Mouse (Mus musculus): ENCODE results near the gene Wfdc1. TPM values are rescaled to one million over a fixed set of nuclear protein-coding genes. Genes with fewer than 3 reads are reported as not detected.

Wfdc1 gene
- polyA plus RNA-seq (2012; rRNA removed), result 36.3 and 54.8 TPM in 2 replicates

GRCm38 (mm10) chr8:119666219-119666951 is at the start of gene Wfdc1:
Gene Wfdc1 (plus strand): TSS chr8:119666365.

GRCm38 (mm10) chr8:119635378-119635777 is 30.8 kb upstream of the Wfdc1 start, which contains the start of gene Kcng4:
Gene Kcng4 (minus strand): TSS chr8:119635680.

GRCm38 (mm10) chr8:119699549-119700134 is 33.5 kb downstream of the Wfdc1 start, which contains the start of gene Atp2c2:
Gene Atp2c2 (plus strand): TSS chr8:119700009.

Other genes starting within 250 kb of the Wfdc1 start
- gene Osgin1, start 232.2 kb upstream of the Wfdc1 start, polyA plus RNA-seq (2012; rRNA removed), result 44.6 and 57.7 TPM in 2 replicates
- 0.55 and 0.78 TPM in 2 replicates for gene Necab2, start 219.6 kb upstream of the Wfdc1 start, polyA plus RNA-seq (2012; rRNA removed)
- gene Slc38a8, start 164.7 kb upstream of the Wfdc1 start, polyA plus RNA-seq (2012; rRNA removed), result 0.02 TPM in 1 of 2 replicates, not detected in the other
- 28.2 and 30.5 TPM in 2 replicates for gene Mbtps1, start 107.6 kb upstream of the Wfdc1 start, polyA plus RNA-seq (2012; rRNA removed)
- 10.3 and 12.2 TPM in 2 replicates for gene Hsdl1, start 91.2 kb upstream of the Wfdc1 start, polyA plus RNA-seq (2012; rRNA removed)
- gene Dnaaf1, start 91.1 kb upstream of the Wfdc1 start, polyA plus RNA-seq (2012; rRNA removed), result 0.16 and 0.30 TPM in 2 replicates
- gene Taf1c, start 61.1 kb upstream of the Wfdc1 start, polyA plus RNA-seq (2012; rRNA removed), result 13.6 and 15.8 TPM in 2 replicates
- gene Adad2, start 53.6 kb upstream of the Wfdc1 start, polyA plus RNA-seq (2012; rRNA removed), result 0.03 and 0.12 TPM in 2 replicates
- gene Kcng4, start 30.7 kb upstream of the Wfdc1 start, polyA plus RNA-seq (2012; rRNA removed), result 1.7 and 2.3 TPM in 2 replicates
- gene Atp2c2, start 33.6 kb downstream of the Wfdc1 start, polyA plus RNA-seq (2012; rRNA removed), result 2.4 and 2.6 TPM in 2 replicates
- gene Tldc1, start 112.1 kb downstream of the Wfdc1 start, polyA plus RNA-seq (2012; rRNA removed), result 4.3 and 4.9 TPM in 2 replicates
- gene Cotl1, start 174.2 kb downstream of the Wfdc1 start, polyA plus RNA-seq (2012; rRNA removed), result 767 and 954 TPM in 2 replicates
- gene Klhl36, start 195.9 kb downstream of the Wfdc1 start, polyA plus RNA-seq (2012; rRNA removed), result 8.5 and 23.6 TPM in 2 replicates
- gene Usp10, start 244.0 kb downstream of the Wfdc1 start, polyA plus RNA-seq (2012; rRNA removed), result 40.7 and 42.9 TPM in 2 replicates
- 29.8 and 40.6 TPM in 2 replicates for gene Gm20388, start 244.5 kb downstream of the Wfdc1 start, polyA plus RNA-seq (2012; rRNA removed)

Measured in stomach, adult 2 months (tissue).